Mouse (Mus musculus) heart, adult 10 weeks (tissue): ENCODE data around the gene 1810013L24Rik. TPM values are rescaled to one million over a fixed set of nuclear protein-coding genes. Genes with fewer than 3 reads are reported as not detected.

Experiments used
- polyA plus RNA-seq: library from polyadenylated mRNA; stranded (reverse); fragments of 350-450 nt; fragmentation: Illumina TruSeq; extraction: RNeasy Lipid Tissue Mini Kit (QIAGEN cat#74804); gene quantifications from one replicate; pipeline ENCODE4 v1.2.3, GENCODE M21; 2014; ENCODE audit warnings: low read depth, low replicate concordance

1810013L24Rik gene
- polyA plus RNA-seq, result 69.0 TPM

DNA sequence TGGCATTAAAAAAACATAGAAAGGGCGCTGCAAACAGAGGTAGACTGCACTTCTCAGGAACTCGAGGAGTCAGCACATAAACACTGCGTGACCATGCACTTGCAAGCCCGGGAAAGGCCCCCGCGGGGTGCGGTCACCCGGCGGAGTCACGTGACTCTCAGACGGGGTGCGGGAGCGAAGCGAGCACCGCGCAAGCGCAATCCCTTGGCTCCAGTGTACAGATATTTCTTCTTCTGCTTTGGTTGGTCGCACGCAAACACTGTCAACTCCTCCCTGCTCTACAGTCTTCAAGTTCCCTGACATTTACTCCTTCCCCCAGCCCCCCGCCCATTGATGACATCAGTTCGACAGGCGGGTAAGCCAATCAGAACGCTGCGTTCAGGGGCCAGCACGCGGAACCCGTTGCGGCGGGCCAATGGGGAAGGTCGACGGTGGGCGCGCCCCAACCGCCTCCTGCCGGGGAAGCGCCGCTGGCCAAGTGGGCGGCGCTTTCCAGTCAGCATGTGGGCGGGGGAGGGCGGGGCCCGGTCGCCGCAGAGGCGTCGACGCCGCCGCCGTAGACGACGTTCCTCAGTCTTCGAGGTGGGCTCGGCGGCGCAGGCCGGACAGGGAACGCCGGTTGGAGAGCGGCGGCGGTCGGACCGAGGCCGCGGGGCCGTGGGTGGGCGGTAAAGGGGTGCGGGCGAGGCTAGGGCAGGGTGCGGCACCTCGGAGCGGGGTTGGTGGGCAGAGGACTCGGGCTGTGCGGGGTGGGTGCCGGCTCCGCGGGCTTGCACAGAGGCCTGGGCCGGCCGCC lies at the start of gene 1810013L24Rik:
1810013L24Rik (plus strand) TSS at position 537 of the 796 bp plus-strand sequence.

DNA sequence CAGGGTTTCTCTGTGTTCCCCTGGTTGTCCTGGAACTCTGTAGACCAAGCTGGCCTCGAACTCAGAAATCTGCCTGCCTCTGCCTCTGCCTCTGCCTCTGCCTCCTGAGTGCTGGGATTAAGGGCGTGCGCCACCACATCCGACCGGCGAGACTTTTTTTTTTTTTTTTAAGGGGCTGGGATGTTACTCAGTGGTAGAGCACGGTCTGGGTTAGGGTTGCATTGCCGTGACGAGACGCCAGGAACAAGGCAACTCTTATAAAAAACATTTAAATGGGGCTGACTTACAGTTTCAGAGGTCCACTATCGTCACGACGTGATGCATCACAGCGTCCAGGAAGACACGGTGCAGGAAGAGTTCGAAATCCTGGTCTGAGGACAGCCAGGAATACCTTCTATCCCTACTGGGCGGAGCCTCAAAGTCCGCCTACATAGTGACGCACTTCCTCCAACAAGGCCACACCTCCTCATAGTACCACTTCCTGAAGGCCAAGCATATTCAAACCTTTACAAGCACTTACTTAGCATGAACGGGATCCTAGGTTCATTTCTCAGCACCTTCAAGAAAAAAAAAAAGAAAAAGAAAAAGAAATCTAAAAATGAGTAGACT lies 37.8 kb upstream of the 1810013L24Rik start, which contains the start of gene Usp7:
Usp7 (minus strand) TSS at position 360 of the 609 bp plus-strand sequence.

Other genes starting within 250 kb of the 1810013L24Rik start
- gene Pmm2, start 192.4 kb upstream of the 1810013L24Rik start, polyA plus RNA-seq, result 42.2 TPM
- gene Tmem186, start 192.4 kb upstream of the 1810013L24Rik start, polyA plus RNA-seq, result 21.8 TPM
- gene Carhsp1, start 157.9 kb upstream of the 1810013L24Rik start, polyA plus RNA-seq, result 21.2 TPM
- gene Gm5767, start 149.3 kb upstream of the 1810013L24Rik start, polyA plus RNA-seq, result not detected
- 51.5 TPM for gene Usp7, start 37.8 kb upstream of the 1810013L24Rik start, polyA plus RNA-seq